Mouse (Mus musculus) fibroblast of lung, adult 2 months (primary cell): ENCODE measurements at regions not wholly inside any gene's neighbourhood (a gene's known extent, or its start where the extent isn't known, plus 50 kb on each side); places are given as distances from the start of the nearest gene placed in this dataset.

ENCODE experiments used
- DNase-seq: peaks from one replicate; pipeline ENCODE4 v3.0.0-alpha.2; 2011; ENCODE audit warnings: low read depth

DNA sequence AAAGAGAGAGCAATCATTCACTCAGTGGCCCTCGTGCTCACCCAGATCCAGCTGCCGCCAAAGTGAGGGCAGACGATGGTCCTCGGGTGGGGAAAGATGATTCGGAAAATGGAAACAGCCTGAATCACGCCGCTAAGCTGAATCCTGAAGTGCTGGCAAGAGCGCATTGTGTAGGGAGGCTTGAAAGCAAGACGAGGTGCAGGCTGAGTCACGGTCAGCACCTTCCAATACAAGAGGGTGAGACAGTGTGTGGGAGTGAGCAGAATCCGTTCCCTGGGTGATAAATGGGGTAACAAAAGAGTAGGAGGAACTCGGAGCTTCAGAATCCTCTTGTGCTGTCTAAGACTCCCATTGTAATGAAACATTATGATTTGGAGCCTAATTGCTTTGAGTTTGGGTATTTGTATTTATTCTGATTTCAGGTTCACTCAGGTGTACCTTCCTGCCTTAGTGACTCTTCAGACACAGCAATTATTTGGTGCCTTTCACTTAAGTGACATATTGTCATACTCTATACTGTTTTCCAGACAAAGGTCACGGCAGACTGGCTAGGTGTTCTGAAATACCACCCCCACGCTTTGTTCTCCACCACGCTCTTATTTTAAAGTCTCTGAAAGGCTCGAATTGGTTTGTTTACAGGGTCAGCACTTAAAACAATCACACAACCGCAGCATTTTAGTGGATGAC lies 70.0 kb downstream of the Mbip start:
- no peak for DNase-seq

DNA sequence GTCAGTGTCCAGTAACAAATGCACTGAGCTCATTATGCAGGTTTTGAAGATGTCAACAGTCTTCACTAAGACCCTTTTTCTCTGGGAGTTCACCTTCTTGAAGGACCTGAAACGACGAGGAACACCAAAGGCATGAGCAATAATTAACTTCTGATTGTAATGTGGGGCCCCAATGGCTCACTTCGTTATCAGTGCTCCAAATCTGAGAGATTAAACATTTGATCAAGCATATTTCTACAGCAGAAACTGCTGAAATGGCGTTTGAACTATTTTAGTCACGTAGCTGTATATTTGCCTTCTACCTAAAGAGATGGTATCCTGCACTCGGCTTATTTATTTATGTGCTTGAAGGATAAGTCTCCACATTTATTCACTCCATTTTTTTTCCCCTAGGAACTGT lies 80.6 kb downstream of the Mbip start:
- no peak for DNase-seq

DNA sequence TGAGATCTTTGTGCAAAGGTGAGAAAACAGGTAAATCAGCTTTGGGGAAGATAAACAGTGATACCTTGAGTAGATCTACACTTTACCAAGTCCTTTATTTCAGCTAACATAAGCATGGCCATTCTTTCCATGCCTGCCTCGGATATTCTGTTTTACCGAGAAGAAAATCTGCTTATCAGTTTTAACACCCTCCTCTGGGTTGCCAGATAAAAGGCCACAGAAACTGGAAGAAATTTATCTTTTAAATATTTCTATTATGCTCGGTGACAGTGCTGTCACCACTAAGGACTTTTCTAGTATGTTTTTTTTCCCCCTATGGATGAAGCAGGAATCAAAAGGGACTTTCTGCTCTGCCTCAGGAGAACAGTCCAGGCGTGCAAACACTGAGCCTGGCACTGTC lies 84.2 kb downstream of the Mbip start:
- no peak for DNase-seq

DNA sequence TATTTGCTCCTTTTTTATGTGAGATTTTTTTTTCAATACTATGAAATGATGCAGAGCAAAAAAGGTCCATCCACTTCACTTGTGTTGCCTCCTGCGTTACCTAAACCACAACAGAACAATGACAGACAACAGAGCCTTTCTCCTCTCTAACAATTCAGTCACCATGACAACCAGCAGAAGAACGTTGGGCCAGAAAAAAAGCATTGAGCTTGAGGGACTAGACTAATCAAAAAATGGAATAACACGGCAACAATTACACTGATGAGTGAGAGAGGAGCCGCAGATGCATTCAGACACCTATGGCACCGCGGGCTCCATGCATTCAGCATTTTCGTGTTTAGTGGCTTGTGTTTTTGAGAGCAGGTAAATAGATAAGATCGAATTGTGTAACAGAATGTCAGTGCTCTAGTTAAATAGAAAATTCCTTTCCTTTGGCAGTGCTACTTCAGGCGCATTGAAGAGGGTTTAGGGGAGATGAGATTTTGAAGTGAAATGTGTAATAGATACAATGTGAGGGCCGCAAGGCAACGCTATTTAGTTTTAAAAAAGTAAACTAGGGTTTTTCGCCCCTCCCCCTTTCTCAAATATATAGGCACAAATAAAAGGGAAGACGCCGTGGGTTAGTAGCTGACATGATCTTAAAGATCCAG lies 87.2 kb downstream of the Mbip start:
- no peak for DNase-seq

DNA sequence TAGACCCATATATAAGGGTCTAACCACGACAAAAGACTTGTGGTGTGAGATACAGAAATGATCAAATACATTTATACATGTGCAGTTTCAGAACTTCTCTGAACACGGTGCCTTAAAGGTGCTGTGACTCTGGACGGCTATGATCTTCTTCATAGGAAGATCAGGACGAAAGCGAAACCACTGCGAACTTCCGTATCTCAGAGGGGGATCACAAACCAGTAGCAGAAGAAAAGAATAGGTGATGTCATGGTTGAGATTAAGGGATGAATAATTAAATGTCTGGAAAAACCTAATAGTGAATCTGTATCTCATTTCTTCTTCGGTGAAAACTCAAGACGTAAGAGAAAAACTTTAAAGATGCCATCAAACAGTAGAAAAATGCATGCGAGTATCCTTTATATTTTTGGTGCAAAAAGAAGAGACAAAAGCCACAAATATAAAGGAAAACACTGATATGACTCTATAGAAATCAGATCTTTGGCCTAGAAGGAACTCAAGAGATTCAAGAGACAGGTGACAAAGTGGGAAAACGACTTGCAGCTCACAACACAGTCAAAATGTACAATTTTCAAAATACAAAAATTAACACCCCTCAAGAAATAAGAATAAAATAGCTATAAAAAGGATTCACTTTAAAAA lies 89.3 kb downstream of the Mbip start:
- DNase-seq, result no peak

DNA sequence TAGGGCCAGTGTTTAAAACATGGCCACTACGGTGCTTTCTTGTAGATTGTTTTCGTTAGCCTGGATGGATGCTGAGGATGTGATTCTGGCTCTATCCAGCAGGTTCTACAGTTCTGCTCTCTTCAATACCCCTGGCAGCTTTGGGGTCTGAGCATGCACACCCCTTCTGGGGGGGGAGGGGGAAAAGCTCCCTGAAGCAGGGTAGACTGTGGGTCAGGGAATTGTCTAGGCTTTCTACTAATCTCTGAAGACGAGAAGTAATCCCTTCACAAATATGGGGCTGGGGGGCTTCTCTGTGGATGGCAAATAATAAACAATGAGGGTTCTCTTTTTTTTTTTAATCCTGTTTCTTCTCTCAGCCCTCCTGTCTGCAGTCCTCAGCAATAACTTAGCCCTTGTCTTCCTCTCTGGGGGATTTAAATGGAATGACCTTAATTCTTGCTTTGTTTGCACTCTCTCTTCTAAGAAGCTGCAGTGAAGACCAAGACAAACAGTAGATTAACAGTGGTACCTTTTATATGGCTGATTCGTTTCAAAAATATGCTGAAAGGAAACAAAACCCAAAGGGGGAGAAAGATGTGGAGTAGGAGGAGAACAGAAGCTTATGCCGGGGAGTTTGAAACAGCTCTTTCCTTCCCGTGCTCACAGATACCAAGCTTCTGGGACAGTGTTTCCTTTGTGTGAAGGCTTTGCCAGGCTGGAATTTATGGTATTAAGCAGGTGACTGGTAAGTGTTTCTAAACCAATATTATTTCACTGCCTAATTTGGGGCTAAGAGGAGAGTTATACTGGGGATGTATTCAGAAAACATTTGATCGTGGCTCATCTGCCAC lies 92.9 kb downstream of the Mbip start:
- DNase-seq, result peak; percentile 3

DNA sequence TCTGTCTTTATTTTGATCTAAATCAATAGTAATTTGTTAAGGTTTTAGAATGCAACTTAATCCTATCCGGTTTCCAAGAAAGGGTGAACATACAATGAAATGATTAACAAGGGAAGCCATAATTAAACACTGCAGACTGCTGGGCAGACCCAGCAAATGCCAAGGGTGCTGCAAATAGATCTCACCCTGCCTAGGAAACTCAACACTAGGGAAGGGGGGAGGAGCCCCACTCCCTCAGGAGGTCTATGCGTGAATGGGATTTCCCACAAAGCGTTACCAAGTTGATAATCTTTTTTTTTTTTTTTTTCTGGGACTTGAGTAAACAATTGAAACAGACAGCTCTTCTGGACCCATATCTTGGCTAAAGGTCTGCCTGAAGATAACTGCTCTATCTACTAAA lies 95.4 kb downstream of the Mbip start:
- DNase-seq, result no peak

DNA sequence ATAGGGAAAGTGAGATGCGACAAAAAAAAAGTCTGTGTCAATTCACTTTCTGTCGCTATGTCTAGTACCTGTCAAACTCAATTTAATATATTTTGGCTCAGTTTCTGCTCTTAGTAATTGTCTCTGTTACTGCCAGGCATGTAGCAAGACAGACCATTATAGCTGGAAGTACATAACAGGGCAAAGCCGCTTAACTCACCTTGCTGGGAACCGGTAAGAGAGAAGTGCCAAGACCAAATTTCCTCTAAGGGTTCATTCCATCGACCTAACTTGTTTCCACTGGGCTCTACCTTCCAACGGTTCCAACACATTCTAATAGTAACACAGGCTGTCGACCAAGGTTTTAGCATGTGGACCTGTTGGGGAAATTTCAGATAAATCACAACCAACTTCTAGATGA lies 99.3 kb downstream of the Mbip start:
- no peak for DNase-seq

DNA sequence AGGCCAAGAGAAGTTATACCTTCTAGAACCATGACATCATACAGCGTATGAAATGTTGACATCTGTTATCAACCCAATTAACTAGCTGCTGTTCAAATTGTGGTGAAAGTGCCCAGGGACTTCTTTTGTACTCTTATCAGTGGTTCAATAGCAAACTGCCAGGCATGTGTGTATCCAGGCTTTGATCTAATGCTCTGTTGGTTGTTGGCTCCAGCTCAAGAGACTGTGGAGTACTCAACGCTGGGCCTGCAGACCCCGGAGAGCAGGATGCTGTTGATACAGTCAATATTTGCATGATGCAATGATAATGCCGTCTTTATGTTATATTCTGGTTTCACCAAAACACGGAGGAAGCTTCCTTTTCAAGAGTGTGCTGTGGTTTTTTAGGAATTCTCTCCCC lies 102.9 kb downstream of the Mbip start:
- no peak for DNase-seq

DNA sequence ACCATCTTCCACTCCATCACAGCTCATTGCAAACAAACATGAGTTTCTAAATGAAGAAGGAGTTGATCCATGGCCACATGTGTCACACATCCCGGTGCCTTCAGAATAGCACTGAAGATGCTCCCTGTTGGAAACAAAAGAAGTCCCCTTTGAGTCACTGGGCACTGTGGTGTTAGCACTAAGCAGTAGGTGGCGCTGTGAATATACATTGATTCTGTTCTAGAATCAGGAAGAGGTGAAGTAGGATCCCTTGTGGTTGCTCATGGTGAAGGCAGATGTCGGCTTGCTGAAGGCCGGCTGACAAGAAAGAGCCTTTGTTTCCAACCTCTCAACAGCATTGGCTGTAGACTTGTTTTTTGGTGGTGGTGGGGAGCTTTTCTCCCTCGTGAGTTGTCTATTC lies 104.0 kb downstream of the Mbip start:
- DNase-seq, result peak; percentile 35

DNA sequence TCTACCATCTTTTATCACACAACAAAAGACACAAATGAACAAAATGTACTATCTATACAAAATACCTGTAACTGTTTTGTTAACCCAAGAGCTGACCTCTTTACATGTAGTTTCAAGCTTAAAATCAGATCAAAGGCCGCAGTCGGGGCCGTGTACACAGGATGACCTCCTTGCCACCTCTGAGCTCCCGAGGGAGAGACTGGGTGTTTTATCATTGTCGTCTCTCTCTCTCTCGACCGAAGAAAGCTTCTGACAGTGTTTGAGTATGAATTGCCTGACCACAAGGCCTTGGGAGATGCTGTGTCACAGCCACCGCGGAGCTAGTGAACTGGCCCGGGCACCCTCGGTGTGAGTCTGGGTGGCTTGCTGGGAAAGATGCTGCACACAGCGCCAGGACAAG lies 105.5 kb downstream of the Mbip start:
- DNase-seq, result no peak

DNA sequence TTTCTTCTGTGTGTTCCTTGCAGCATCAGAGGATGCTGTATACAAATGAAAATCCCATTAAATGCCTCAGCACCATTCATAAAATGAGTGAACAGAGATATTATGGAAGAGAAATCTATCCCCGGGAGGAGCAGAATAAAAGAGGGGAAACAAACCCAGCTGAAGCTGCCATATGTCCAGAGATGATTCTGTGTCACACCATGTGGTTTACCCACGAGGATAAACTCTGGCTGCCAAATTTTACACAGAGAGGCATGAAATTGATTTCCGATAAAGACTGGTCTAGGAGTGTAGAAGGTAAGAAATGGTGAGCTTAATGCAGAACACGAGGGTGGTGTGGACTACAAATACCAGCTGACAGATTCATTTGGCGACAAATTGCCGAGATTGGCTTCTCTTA lies 111.1 kb downstream of the Mbip start:
- DNase-seq, result no peak

DNA sequence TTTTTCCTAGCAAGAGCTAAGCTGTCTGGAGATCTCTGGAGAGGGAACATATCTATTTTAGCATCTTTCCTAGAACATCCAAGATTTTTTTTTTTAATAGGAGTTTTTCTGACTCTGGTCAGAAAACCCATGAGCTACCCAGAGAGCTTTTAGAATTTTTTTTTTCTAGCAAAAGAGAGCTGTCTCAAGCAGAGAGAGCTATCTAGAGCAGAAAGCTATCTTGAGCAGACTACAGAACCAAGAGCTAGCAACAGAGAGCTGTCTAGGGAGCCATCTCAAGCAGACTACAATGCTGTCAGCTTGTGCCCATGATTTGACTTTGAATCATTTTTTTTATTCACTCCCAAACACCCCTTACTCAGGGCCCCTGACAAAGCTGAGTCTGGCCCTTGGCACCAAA lies 112.5 kb downstream of the Mbip start:
- DNase-seq, result no peak

DNA sequence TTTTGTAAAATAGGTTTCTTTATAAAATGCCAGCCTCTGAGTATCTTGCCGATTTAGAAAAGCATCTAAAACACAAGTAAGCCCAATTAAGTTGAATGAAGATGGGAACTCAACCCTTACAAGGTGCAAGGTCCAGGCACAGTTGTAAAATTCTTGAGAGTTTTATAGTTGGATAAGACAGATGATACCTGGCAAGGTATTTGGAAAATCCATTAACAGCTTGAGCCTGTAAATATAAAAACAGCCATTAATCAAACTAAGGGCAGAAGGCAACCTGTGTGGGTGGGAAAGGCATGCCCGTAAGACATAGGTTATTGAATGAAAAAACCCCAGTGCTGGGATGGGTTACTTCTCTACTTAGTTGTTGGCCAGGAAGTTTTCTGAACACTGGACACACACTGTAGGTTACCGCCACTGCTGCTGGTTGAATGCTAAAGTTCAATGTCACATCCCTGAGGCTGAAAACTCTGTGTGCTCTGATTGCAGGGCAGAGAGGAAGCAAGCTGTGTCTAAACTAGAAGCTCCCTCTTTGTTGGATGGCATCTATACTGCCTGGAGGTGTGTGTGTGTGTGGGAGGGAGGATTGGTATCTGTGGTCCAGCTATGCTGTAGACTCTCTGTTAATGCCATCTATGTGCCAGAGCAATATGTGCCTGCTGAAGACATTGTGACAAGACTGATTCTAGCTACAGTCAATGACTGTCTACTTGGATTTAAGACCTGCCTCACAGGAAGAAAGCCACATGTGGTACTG lies 121.4 kb downstream of the Mbip start:
- no peak for DNase-seq

DNA sequence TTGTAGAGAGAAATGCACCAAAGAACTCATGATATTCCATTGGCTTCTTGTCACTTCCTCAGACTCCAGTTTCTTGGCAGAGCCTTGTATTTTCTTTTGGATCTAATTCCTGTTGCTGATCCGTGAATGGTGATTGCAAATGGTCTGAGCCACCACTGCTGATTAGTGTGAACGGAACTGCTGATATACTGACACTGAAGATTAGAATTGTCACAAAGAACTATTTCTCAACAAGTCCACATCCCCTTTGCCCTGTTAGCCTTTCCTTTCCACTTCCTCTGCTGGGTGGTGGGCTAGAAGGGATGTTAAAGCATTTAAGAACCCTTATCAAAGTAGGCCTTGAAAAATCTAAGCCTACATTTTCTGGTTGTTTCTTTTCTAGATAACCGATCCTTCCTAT lies 152.2 kb downstream of the Mbip start:
- no peak for DNase-seq

DNA sequence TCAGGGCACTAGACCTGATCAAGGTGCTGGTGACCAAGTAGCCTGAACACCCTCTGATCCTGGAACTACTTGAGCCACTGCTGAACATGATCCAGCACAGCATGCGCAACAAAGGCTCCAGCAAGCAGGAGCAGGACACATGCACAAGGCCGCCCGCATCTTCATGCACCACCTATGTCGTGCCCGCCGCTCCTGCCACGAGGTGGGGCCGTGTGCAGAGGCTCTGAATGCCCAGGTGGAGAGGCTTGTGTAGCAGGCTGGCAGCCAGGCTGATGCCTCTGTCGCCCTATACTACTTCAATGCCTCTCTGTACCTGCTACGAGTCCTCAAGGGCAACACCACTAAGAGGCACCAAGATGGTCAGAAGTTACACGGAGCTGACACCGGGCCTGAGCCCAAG lies 156.1 kb downstream of the Mbip start:
- DNase-seq, result no peak

DNA sequence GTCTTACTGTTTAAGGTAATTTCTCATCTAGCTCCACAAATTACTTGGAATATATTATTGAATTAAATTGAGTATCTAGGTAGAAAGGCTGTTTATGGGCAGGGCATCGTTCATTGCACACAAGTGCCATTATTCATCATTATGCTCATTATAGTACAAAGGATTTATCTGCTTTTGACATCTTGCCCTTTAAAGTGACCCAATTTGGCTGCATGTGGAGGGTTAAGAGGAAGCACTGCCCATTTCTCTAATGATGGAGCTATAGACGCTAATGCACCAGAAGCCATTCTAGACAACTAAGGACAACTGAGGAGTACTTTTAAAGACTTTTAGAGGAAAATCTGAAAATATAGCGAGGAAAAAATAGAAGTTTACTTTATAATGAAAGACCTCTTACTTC lies 185.0 kb downstream of the Mbip start:
- no peak for DNase-seq

DNA sequence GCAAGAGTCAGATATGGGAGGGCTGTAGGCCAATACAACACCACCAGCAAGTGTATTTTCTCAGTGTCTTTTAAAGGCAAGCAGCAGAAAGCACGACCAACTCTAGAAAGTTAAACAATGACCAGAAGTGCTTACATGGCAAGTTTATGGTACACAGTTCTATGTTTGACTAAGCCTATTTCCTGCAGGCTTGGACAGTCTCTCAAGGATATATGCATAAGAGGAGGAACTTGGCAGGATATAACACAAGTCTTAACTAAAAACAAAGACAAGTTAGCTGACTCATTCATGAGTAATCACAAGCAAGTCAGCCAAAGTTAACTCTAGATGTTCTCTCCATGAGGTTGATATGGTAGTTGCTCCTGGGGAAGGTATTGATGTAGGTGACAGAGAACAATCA lies 201.3 kb downstream of the Mbip start:
- no peak for DNase-seq

DNA sequence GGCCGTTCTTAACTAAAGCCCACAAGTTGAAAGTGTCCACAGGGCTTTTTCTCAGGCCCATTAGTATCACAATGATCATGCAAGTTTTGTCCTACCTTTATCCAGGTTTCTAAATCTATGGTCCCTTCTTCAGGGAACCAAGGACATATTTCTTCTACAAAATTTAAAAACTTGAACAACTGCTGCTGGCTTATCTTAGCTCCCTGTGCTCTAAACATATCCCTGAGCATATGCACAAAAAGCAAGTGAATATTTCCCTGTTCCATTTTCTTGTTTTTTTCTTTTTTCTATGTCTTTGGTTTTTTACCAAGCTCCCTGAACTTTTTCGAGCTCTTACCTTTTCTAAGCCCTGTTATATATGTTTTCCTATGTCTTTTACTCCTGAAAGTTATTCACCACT lies 201.9 kb downstream of the Mbip start:
- no peak for DNase-seq

DNA sequence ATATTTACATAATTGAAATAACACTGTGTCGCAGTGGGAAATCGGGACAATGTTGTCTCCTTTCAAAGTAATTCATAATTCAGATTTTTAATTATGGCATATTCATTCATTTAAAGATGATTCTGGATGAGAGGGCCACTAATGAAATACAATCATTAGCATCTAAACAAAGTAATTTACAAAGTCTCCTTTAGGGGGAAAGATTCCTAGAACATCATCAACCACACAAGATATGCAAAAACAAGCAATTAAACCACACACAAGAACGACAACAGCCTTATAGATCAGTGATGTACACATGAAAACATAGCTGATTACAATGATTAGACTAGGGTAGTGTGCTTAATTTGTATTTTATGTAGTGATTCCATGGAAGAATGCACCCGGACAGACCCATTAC lies 231.2 kb downstream of the Mbip start:
- no peak for DNase-seq

DNA sequence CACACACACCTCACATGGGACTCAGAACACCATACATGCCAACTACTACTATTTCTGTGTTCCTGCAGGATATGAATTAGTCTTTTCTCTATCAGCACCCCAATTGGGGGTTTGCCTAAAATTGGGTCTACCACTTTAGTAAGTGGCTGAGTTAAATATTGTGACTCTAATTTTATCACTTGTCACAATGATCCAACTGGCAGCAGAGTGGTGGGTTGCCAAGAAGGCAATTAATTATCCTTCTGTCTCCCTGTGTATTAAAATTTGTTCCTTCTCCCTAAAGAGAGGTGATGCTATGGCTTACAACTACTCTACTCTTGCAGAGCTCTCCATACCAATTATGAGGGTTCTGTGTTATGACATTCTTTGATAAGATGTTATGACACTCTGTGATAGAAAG lies 245.3 kb downstream of the Brms1l start:
- DNase-seq, result no peak

DNA sequence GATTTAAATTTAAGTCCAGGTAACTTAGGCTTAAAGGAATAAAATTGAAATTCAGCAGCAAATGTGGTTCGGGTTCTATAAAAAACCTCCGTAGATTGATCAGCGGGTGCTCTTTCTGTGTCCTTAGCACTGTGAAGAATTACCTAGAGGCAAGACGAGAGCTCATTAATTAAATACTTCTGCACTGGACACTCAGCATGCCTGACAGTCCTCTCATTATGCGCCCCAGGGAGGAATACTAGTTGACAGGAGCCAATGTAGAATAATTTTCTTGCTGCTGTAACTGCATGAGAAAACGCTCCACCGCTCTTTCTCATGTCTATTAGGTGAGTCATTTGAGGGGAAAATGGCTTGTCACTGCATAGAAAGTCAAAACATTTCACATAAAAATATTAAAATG lies 228.1 kb downstream of the Brms1l start:
- no peak for DNase-seq
